Mouse (Mus musculus): ENCODE measurements around the gene Galnt9. TPM values are rescaled to one million over a fixed set of nuclear protein-coding genes. Genes with fewer than 3 reads are reported as not detected.

The Galnt9 gene
- polyA plus RNA-seq, 1 experiment from 2014 or later = 5.6 TPM

GRCm38 (mm10) chr5:110603016-110603685 is 59.0 kb downstream of the Galnt9 start:
- 80% methylated on average over 7 of the region's 7 CpGs for WGBS
- no peak overlapping the region for H3K27ac ChIP-seq (ENCODE audit: low read depth, low read length)
- DNase-seq (ENCODE audit: low spot score) (no peak), ATAC-seq (ENCODE audit: insufficient read depth, low FRiP score, low TSS enrichment) (no peak)
- H3K9me3 ChIP-seq (ENCODE audit: control insufficient read depth, low read length) = no peaks in the 10 kb centered on the region
- H3K36me3 ChIP-seq (ENCODE audit: control insufficient read depth, insufficient read depth, low read length) = no peaks in the 10 kb centered on the region
- H3K4me1 ChIP-seq (ENCODE audit: control insufficient read depth, insufficient read depth, low read length) = no peaks in the 10 kb centered on the region
- no peaks in the 10 kb centered on the region for H3K27me3 ChIP-seq (ENCODE audit: control insufficient read depth, insufficient read depth, low read length)
- no peak overlapping the region for H3K9ac ChIP-seq (ENCODE audit: low read length)
- no peak overlapping the region for H3K4me3 ChIP-seq (ENCODE audit: low read depth, low read length)
- no peak overlapping the region for H3K4me2 ChIP-seq (ENCODE audit: low read depth)

DNA sequence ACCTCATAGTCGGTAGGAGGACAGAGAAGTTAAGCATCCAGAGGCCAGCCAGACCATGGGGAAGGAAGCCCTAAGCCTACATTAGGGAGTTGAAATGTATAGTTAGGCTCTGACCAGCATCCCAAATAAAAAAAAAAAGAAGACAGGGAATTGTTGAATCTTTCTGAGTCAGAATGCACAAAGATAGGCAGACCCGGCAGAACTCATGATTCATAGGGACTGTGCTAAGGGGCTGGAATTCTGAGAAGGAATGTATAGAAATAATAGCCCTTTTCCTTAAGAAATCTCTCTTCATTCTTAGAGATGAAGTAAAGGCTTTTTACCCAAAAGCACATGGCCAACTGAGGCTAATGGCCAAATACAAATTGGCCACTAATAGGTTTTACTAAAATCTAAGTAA is 60.2 kb downstream of the Galnt9 start:
- Histone ChIP-seq H3K27me3 (ENCODE audit: control insufficient read depth, insufficient read depth, low read length) (no peaks in the 10 kb centered on the region), H3K9ac (ENCODE audit: low read length) (no peak overlapping the region), H3K27ac (ENCODE audit: low read depth, low read length) (no peak overlapping the region), H3K9me3 (ENCODE audit: control insufficient read depth, low read length) (no peaks in the 10 kb centered on the region), H3K36me3 (ENCODE audit: control insufficient read depth, insufficient read depth, low read length) (no peaks in the 10 kb centered on the region), H3K4me1 (ENCODE audit: control insufficient read depth, insufficient read depth, low read length) (no peaks in the 10 kb centered on the region), H3K4me2 (ENCODE audit: low read depth) (no peak overlapping the region), H3K4me3 (ENCODE audit: low read depth, low read length) (no peak overlapping the region)
- DNase-seq (ENCODE audit: low spot score) (no peak), ATAC-seq (ENCODE audit: insufficient read depth, low FRiP score, low TSS enrichment) (no peak)
- WGBS = 87% methylated on average over 2 of the region's 2 CpGs

DNA sequence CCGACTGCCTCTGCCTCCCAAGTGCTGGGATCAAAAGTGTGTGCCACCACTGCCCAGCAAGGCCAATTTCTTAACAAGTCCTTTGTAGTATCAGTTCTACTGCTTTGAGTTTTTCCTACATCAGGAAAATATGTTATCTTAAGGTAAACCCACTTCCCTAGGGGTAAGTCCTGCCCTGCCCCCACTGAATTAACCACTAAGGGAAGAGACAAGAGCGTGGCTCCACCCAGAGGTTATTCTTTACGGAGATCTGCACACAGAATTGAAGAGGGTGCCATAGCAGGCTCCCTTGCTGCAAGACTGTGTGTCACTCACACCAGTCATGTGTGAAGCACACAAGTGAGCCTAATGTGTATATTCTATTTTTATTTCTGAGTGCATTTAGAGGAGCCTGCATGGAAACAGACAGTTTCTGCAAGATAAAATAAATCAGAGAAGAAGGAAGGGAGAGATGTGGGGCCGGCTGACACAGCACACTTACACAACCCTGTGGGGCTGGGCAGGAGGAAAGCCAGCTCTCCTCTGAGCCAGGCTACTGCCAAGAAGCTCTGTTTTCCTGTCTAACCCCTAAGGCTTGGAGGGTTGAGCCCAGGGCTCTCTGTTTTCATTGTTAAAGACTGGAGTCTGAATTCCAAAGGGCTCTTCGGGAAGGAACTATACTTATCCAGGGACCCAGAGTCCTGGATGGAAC is 61.5 kb downstream of the Galnt9 start:
- Histone ChIP-seq H3K9ac (ENCODE audit: low read length) (no peak overlapping the region), H3K4me3 (ENCODE audit: low read depth, low read length) (no peak overlapping the region), H3K4me2 (ENCODE audit: low read depth) (no peak overlapping the region), H3K27me3 (ENCODE audit: control insufficient read depth, insufficient read depth, low read length) (no peaks in the 10 kb centered on the region), H3K9me3 (ENCODE audit: control insufficient read depth, low read length) (no peaks in the 10 kb centered on the region), H3K4me1 (ENCODE audit: control insufficient read depth, insufficient read depth, low read length) (no peaks in the 10 kb centered on the region), H3K27ac (ENCODE audit: low read depth, low read length) (no peak overlapping the region), H3K36me3 (ENCODE audit: control insufficient read depth, insufficient read depth, low read length) (no peaks in the 10 kb centered on the region)
- ATAC-seq (ENCODE audit: insufficient read depth, low FRiP score, low TSS enrichment) = no peak
- DNase-seq (ENCODE audit: low spot score) = no peak
- 63% methylated on average over 5 of the region's 5 CpGs for whole genome bisulfite sequencing

GRCm38 (mm10) chr5:110607767-110608166 is 63.6 kb downstream of the Galnt9 start:
- H3K9ac ChIP-seq (ENCODE audit: low read length) = no peak overlapping the region
- H3K9me3 ChIP-seq (ENCODE audit: control insufficient read depth, low read length) = no peaks in the 10 kb centered on the region
- no peaks in the 10 kb centered on the region for H3K36me3 ChIP-seq (ENCODE audit: control insufficient read depth, insufficient read depth, low read length)
- DNase-seq (ENCODE audit: low spot score) (no peak), ATAC-seq (ENCODE audit: insufficient read depth, low FRiP score, low TSS enrichment) (no peak)
- 66% methylated on average over 3 of the region's 3 CpGs for WGBS
- no peak overlapping the region for H3K4me3 ChIP-seq (ENCODE audit: low read depth, low read length)
- no peaks in the 10 kb centered on the region for H3K4me1 ChIP-seq (ENCODE audit: control insufficient read depth, insufficient read depth, low read length)
- no peak overlapping the region for H3K4me2 ChIP-seq (ENCODE audit: low read depth)
- H3K27ac ChIP-seq (ENCODE audit: low read depth, low read length) = no peak overlapping the region
- H3K27me3 ChIP-seq (ENCODE audit: control insufficient read depth, insufficient read depth, low read length) = no peaks in the 10 kb centered on the region

- H3K27me3 ChIP-seq (ENCODE audit: control insufficient read depth, insufficient read depth, low read length) = no peaks in the 10 kb centered on the region
- no peak overlapping the region for H3K4me2 ChIP-seq (ENCODE audit: low read depth)
- H3K4me3 ChIP-seq (ENCODE audit: low read depth, low read length) = no peak overlapping the region
- no peak for ATAC-seq (ENCODE audit: insufficient read depth, low FRiP score, low TSS enrichment)
- no peak for DNase-seq (ENCODE audit: low spot score)
- H3K4me1 ChIP-seq (ENCODE audit: control insufficient read depth, insufficient read depth, low read length) = no peaks in the 10 kb centered on the region
- H3K36me3 ChIP-seq (ENCODE audit: control insufficient read depth, insufficient read depth, low read length) = no peaks in the 10 kb centered on the region
- H3K9ac ChIP-seq (ENCODE audit: low read length) = no peak overlapping the region
- no peaks in the 10 kb centered on the region for H3K9me3 ChIP-seq (ENCODE audit: control insufficient read depth, low read length)
- 85% methylated on average over 6 of the region's 6 CpGs for WGBS
- H3K27ac ChIP-seq (ENCODE audit: low read depth, low read length) = no peak overlapping the region
Measured at GRCm38 (mm10) chr5:110608336-110608735, 64.2 kb downstream of the Galnt9 start.

- H3K9ac ChIP-seq (ENCODE audit: low read length) = no peak overlapping the region
- no peaks in the 10 kb centered on the region for H3K4me1 ChIP-seq (ENCODE audit: control insufficient read depth, insufficient read depth, low read length)
- H3K27me3 ChIP-seq (ENCODE audit: control insufficient read depth, insufficient read depth, low read length) = no peaks in the 10 kb centered on the region
- H3K27ac ChIP-seq (ENCODE audit: low read depth, low read length) = no peak overlapping the region
- ATAC-seq (ENCODE audit: insufficient read depth, low FRiP score, low TSS enrichment) (no peak), DNase-seq (ENCODE audit: low spot score) (no peak)
- H3K4me3 ChIP-seq (ENCODE audit: low read depth, low read length) = no peak overlapping the region
- no peak overlapping the region for H3K4me2 ChIP-seq (ENCODE audit: low read depth)
- H3K36me3 ChIP-seq (ENCODE audit: control insufficient read depth, insufficient read depth, low read length) = no peaks in the 10 kb centered on the region
- H3K9me3 ChIP-seq (ENCODE audit: control insufficient read depth, low read length) = no peaks in the 10 kb centered on the region
- WGBS = 77% methylated on average over 8 of the region's 8 CpGs
Measured at GRCm38 (mm10) chr5:110608941-110609340, 64.8 kb downstream of the Galnt9 start.

DNA sequence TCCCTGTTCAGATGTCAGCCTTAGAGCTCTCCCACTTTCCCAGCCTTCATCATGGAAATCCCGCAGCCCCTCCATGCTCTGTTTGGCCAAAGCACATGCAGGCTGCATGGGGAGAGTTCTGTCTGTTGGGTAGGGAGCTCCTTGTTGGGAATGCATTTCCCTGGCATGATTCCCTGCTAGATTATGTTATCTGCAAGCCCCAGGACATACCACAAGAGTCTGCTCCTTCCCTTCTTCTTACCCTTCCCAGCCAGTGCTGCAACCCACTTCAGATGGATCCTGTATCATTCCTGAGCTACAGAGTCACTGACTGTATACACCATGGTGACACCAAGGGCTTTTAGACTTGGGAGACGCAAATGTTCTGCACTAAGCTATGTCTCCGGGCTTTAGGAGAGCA is 65.3 kb downstream of the Galnt9 start:
- 86% methylated on average over 3 of the region's 3 CpGs for WGBS
- H3K4me2 ChIP-seq (ENCODE audit: low read depth) = no peak overlapping the region

DNA sequence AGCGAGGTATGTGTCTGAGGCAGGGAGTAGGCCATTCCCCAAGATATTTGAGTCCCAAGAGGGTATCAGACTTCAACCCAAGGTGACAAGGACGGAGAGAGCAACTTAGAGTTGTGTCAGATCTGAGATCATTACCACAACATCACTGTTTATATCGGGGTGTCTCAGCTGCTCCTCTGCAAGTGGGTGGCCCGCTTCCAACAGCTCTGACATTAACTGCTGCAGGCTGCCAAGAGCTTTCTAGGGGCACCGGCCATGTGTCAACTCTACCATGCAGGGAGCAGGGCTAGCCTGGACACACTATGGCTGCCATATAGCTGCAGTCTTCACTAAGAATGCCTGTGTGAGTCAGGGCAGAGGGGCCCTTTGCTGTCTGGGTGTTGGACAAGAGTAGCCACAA is 65.7 kb downstream of the Galnt9 start:
- Histone ChIP-seq H3K36me3 (ENCODE audit: control insufficient read depth, insufficient read depth, low read length) (no peaks in the 10 kb centered on the region), H3K4me3 (ENCODE audit: low read depth, low read length) (no peak overlapping the region), H3K4me2 (ENCODE audit: low read depth) (no peak overlapping the region), H3K27ac (ENCODE audit: low read depth, low read length) (no peak overlapping the region), H3K27me3 (ENCODE audit: control insufficient read depth, insufficient read depth, low read length) (no peaks in the 10 kb centered on the region), H3K9me3 (ENCODE audit: control insufficient read depth, low read length) (no peaks in the 10 kb centered on the region), H3K4me1 (ENCODE audit: control insufficient read depth, insufficient read depth, low read length) (no peaks in the 10 kb centered on the region), H3K9ac (ENCODE audit: low read length) (no peak overlapping the region)
- ATAC-seq (ENCODE audit: insufficient read depth, low FRiP score, low TSS enrichment) (no peak), DNase-seq (ENCODE audit: low spot score) (no peak)
- 85% methylated on average over 5 of the region's 5 CpGs for WGBS

More for the DNA sequence above, 65.3 kb downstream of the Galnt9 start:
- Histone ChIP-seq H3K27me3 (ENCODE audit: control insufficient read depth, insufficient read depth, low read length) (no peaks in the 10 kb centered on the region), H3K27ac (ENCODE audit: low read depth, low read length) (no peak overlapping the region), H3K36me3 (ENCODE audit: control insufficient read depth, insufficient read depth, low read length) (no peaks in the 10 kb centered on the region), H3K4me3 (ENCODE audit: low read depth, low read length) (no peak overlapping the region), H3K4me1 (ENCODE audit: control insufficient read depth, insufficient read depth, low read length) (no peaks in the 10 kb centered on the region), H3K9ac (ENCODE audit: low read length) (no peak overlapping the region), H3K9me3 (ENCODE audit: control insufficient read depth, low read length) (no peaks in the 10 kb centered on the region)
- DNase-seq (ENCODE audit: low spot score) = no peak
- no peak for ATAC-seq (ENCODE audit: insufficient read depth, low FRiP score, low TSS enrichment)

DNA sequence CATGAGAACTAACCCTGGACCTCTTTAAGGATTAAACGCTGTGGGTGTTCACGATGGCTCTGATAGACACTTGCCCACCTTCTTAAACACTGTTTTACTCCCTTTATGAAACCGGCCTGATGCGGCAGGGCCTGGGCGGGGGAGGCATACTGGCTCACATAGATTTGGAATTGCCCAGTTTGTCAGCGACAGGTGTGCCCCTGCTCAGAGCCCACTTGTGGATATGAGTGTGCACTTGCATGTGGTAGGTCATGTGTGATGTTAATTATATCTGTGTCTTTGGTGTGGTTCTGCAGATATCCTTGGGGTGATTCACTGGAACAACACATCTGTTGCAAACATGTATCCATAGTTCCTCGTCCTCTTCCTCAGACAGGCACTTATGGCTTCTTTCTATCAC is 66.3 kb downstream of the Galnt9 start:
- no peak overlapping the region for H3K9ac ChIP-seq (ENCODE audit: low read length)
- H3K36me3 ChIP-seq (ENCODE audit: control insufficient read depth, insufficient read depth, low read length) = no peaks in the 10 kb centered on the region
- WGBS = 84% methylated on average over 7 of the region's 7 CpGs
- no peak for ATAC-seq (ENCODE audit: insufficient read depth, low FRiP score, low TSS enrichment)
- no peak for DNase-seq (ENCODE audit: low spot score)
- no peaks in the 10 kb centered on the region for H3K4me1 ChIP-seq (ENCODE audit: control insufficient read depth, insufficient read depth, low read length)
- no peak overlapping the region for H3K4me3 ChIP-seq (ENCODE audit: low read depth, low read length)
- no peak overlapping the region for H3K4me2 ChIP-seq (ENCODE audit: low read depth)
- H3K27ac ChIP-seq (ENCODE audit: low read depth, low read length) = no peak overlapping the region
- H3K27me3 ChIP-seq (ENCODE audit: control insufficient read depth, insufficient read depth, low read length) = no peaks in the 10 kb centered on the region
- no peaks in the 10 kb centered on the region for H3K9me3 ChIP-seq (ENCODE audit: control insufficient read depth, low read length)

All from neural tube, embryonic 11.5 days (tissue).